Mouse (Mus musculus) CD4-positive helper T cell, adult 2 months (primary cell): Measurements from ENCODE around the gene Slc6a20b.

ENCODE experiments used
- DNase-seq: peaks from one replicate; pipeline ENCODE4 v3.0.0-alpha.2; 2012; ENCODE audit warnings: low read depth, missing footprints, low spot score

Gene Slc6a20b

DNA sequence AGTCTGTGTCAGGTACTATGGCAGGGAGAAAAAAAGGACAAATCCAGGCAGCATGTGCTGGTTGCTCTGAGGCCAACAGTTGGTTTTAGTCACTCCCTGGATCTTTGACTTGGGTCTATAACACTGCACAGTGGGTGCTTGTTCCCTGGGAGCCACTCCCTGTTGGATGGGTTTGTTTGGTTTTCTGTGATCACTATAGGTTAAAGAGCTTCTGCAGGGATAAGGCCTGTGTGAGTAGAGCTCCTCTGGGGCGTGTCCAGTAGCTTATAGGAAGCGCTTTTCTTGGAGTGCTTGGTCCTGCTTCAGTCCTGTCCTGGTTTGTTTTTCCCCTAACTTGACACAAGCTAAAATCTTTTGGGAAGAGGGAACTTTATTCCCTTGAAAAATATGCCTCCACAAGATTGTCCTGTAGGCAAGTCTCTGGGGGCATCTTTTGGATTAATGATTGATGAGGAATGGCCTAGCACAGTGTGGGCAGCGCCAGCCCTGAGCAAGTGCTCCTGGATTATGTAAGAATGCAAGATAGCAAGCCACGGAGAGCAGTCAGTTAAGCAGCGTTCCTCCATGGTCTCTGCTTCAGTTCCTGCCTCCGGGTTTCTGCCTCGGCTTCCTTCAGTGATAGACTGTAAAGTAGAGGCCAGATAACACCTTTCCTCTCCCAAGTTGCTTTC, 43.0 kb downstream of the Slc6a20b start:
- no peak for DNase-seq

DNA sequence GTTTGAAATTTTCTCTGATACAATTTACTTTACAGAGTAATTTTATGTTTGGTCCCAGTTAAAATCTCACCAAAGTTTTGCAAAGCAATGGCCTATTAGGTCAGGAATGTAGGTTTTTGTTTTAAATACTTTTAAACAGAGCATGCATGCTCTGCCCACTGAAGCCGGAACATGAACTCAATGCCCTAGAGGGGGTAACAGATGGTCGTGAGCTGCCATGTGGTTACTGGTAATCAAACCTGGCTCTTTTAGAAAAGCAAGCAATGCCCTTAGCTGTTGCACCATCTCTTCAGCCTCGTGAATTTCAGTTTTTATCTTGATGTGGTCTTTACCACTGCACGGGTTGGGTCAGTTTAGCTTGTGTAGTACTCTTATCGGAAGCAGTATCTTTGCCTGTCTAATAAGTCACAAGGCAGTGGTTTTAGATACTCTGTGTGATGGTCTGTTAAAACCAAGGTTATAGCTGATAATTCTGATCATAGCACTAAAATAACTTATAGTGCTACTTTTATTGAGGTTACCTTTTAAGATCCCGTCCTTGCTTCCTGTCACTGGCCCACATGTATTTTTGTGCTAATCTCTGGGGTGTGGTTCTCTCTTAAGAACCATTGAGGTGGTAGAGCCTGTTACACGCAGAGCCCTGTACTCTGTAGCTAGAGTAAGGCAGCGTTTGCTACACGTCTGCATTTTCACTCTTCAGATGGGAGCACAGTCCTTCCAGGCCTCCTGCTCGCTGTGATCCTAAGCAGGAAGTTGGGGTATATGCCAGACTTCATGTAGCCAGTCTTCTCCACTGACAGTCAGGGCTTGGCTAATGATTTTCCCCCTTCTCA, 54.8 kb downstream of the Slc6a20b start:
- no peak for DNase-seq

- DNase-seq, result no peak
These were observed 77.8 kb downstream of the Slc6a20b start for GRCm38 (mm10) chr9:123554599-123554998.
